Mouse (Mus musculus): ENCODE measurements around the gene Man1c1.

Gene Man1c1

GRCm38 (mm10) chr4:134579212-134579611 is 124.9 kb downstream of the Man1c1 start:
- no peak for DNase-seq (ENCODE audit: low spot score)

GRCm38 (mm10) chr4:134578407-134578806 is 125.7 kb downstream of the Man1c1 start:
- no peak for DNase-seq (ENCODE audit: low spot score)

GRCm38 (mm10) chr4:134577281-134577680 is 126.8 kb downstream of the Man1c1 start:
- DNase-seq (ENCODE audit: low spot score): no peak

- DNase-seq (ENCODE audit: low spot score): no peak
These were observed 128.6 kb downstream of the Man1c1 start for GRCm38 (mm10) chr4:134575486-134575885.

- no peak for DNase-seq (ENCODE audit: low spot score)
These were observed 131.4 kb downstream of the Man1c1 start for GRCm38 (mm10) chr4:134572449-134573300.

GRCm38 (mm10) chr4:134570704-134571451 is 133.2 kb downstream of the Man1c1 start:
- no peak for DNase-seq (ENCODE audit: low spot score)

- no peak for DNase-seq (ENCODE audit: low spot score)
These were observed 134.3 kb downstream of the Man1c1 start for GRCm38 (mm10) chr4:134569831-134570230.

GRCm38 (mm10) chr4:134569205-134569604 is 134.9 kb downstream of the Man1c1 start:
- DNase-seq (ENCODE audit: low spot score): no peak

GRCm38 (mm10) chr4:134567377-134568226 is 136.5 kb downstream of the Man1c1 start:
- no peak for DNase-seq (ENCODE audit: low spot score)

- no peak for DNase-seq (ENCODE audit: low spot score)
These were observed 140.0 kb downstream of the Man1c1 start for GRCm38 (mm10) chr4:134564093-134564492.

- no peak for DNase-seq (ENCODE audit: low spot score)
These were observed 140.5 kb downstream of the Man1c1 start for GRCm38 (mm10) chr4:134563624-134564023.

GRCm38 (mm10) chr4:134562014-134562413 is 142.1 kb downstream of the Man1c1 start:
- DNase-seq (ENCODE audit: low spot score): no peak

- DNase-seq (ENCODE audit: low spot score): no peak
These were observed 143.4 kb downstream of the Man1c1 start for GRCm38 (mm10) chr4:134560699-134561098.

- DNase-seq (ENCODE audit: low spot score): no peak
These were observed 144.9 kb downstream of the Man1c1 start for GRCm38 (mm10) chr4:134559154-134559553.

- DNase-seq (ENCODE audit: low spot score): no peak
These were observed 145.4 kb downstream of the Man1c1 start for GRCm38 (mm10) chr4:134558570-134559113.

- no peak for DNase-seq (ENCODE audit: low spot score)
These were observed 146.4 kb downstream of the Man1c1 start for GRCm38 (mm10) chr4:134557626-134558249.

GRCm38 (mm10) chr4:134555956-134556580 is 148.0 kb downstream of the Man1c1 start:
- no peak for DNase-seq (ENCODE audit: low spot score)

GRCm38 (mm10) chr4:134553631-134554030 is 150.5 kb downstream of the Man1c1 start:
- no peak for DNase-seq (ENCODE audit: low spot score)

GRCm38 (mm10) chr4:134551494-134552316 is 152.4 kb downstream of the Man1c1 start, which contains the start of gene Selenon:
Gene Selenon (minus strand): TSS chr4:134552166.
- DNase-seq (ENCODE audit: low spot score): no peak

- DNase-seq (ENCODE audit: low spot score): no peak
These were observed 154.2 kb downstream of the Man1c1 start for GRCm38 (mm10) chr4:134549899-134550298.

Data from spleen, adult 12 weeks (tissue).